In the genomic region with DNA sequence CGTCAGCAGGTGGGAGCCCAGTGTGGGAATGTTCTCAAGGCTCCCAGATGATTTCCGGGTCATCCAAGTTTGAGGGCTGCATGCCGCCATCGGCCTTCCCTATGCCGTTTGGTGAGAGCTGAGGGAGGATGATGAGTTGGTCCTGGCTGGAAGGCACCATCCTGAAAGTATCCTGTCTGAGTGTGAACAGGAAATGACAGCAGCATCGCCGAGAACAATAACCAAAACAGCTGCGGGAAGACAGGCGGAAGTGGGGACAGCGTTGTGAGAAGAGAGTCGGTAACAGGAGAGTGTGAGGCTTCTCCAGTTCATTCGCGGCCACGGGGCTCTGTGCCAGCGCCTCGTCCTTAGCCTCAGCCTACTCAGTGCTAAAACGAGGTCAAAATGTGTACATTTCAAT, we compare ENCODE assay signal across 9 mouse cellular contexts. TPM values are rescaled to one million over a fixed set of nuclear protein-coding genes. Genes with fewer than 3 reads are reported as not detected.
DNase-seq lines count a peak whose midpoint lies in the region; ATAC-seq and TF ChIP-seq lines count a peak whose summit lies in the region.
"Had no signal": no experiment of that assay in that cellular context is flagged by ENCODE, and none has a peak within 500 bp of the region (broad histone marks: within the 10 kb centered on the region; RNA-seq: fewer than 3 reads in every experiment).

No protein-coding gene starts in this region.

- H3K4me1 ChIP-seq in intestine, embryonic 14.5 days (replicated peaks; ENCODE audit: control insufficient read depth, insufficient read depth, low read length): peaks cover 12% of the 10 kb centered on the region
- H3K4me1 ChIP-seq in intestine, postnatal 0 days (replicated peaks; ENCODE audit: control insufficient read depth, insufficient read depth, low read length): no peaks in the 10 kb centered on the region
- 0 out of 2 replicates have a peak, but pooled peaks cover 6% of the 10 kb centered on the region for H3K4me1 ChIP-seq in heart, postnatal 0 days (ENCODE audit: control insufficient read depth, insufficient read depth)
- no peaks in the 10 kb centered on the region for H3K4me1 ChIP-seq in liver, embryonic 16.5 days (ENCODE audit: control insufficient read depth, low read depth, low read length)

- DNase-seq in intestine, embryonic 14.5 days (ENCODE audit: low spot score): no peak
- DNase-seq in heart, postnatal 0 days (ENCODE audit: low spot score): peak; percentile 63
- peak; percentile 83 for DNase-seq in thymus, postnatal 0 days (ENCODE audit: low spot score)
- DNase-seq in urinary bladder, postnatal 10 days (ENCODE audit: low spot score): no peak
- DNase-seq in testis, postnatal 14 days (ENCODE audit: low spot score): no peak
- DNase-seq in frontal cortex, postnatal 10 days (ENCODE audit: low spot score in 2 of 2): no peak

- H3K9ac ChIP-seq in intestine, embryonic 14.5 days (ENCODE audit: low read length): no peak overlapping the region
- H3K9ac ChIP-seq in intestine, postnatal 0 days (ENCODE audit: low read depth, low read length): no peak overlapping the region
- H3K9ac ChIP-seq in heart, postnatal 0 days (replicated peaks; ENCODE audit: low read depth, low read length): no peak overlapping the region
- no peak overlapping the region for H3K9ac ChIP-seq in liver, embryonic 16.5 days (ENCODE audit: low read depth, low read length)
- H3K9ac ChIP-seq: liver, embryonic 14.5 days had no signal

- H3K4me2 ChIP-seq in intestine, embryonic 14.5 days (ENCODE audit: low read length): no peak overlapping the region
- H3K4me2 ChIP-seq in intestine, postnatal 0 days (replicated peaks; ENCODE audit: low read depth): no peak overlapping the region
- no peak overlapping the region for H3K4me2 ChIP-seq in heart, postnatal 0 days (ENCODE audit: low read depth, low read length)
- no peak overlapping the region for H3K4me2 ChIP-seq in liver, embryonic 16.5 days (ENCODE audit: low read depth, low read length)

- no peaks in the 10 kb centered on the region for H3K36me3 ChIP-seq in intestine, embryonic 14.5 days (ENCODE audit: control insufficient read depth, insufficient read depth, low read length)
- no peaks in the 10 kb centered on the region for H3K36me3 ChIP-seq in intestine, postnatal 0 days (ENCODE audit: control insufficient read depth, insufficient read depth)
- no peaks in the 10 kb centered on the region for H3K36me3 ChIP-seq in heart, postnatal 0 days (replicated peaks; ENCODE audit: control insufficient read depth, insufficient read depth, low read length)
- H3K36me3 ChIP-seq in liver, embryonic 16.5 days (ENCODE audit: control insufficient read depth, insufficient read depth): no peaks in the 10 kb centered on the region

- H3K27me3 ChIP-seq in intestine, embryonic 14.5 days (replicated peaks; ENCODE audit: control insufficient read depth, insufficient read depth, low read length): no peaks in the 10 kb centered on the region
- no peaks in the 10 kb centered on the region for H3K27me3 ChIP-seq in intestine, postnatal 0 days (replicated peaks; ENCODE audit: control insufficient read depth, insufficient read depth, low read length)
- H3K27me3 ChIP-seq in heart, postnatal 0 days (ENCODE audit: control insufficient read depth, insufficient read depth, low read length): no peaks in the 10 kb centered on the region
- H3K27me3 ChIP-seq in liver, embryonic 16.5 days (ENCODE audit: control insufficient read depth, insufficient read depth, low read depth, low read length): no peaks in the 10 kb centered on the region

- H3K4me3 ChIP-seq in intestine, embryonic 14.5 days (ENCODE audit: low read depth, low read length): no peak overlapping the region
- H3K4me3 ChIP-seq in intestine, postnatal 0 days (ENCODE audit: low read depth, low read length): no peak overlapping the region
- no peak overlapping the region for H3K4me3 ChIP-seq in heart, postnatal 0 days (ENCODE audit: low read depth, low read length)
- no peak overlapping the region for H3K4me3 ChIP-seq in liver, embryonic 16.5 days (ENCODE audit: low read depth, low read length)

- TF ChIP-seq EP300 in heart, postnatal 0 days (IDR thresholded peaks at IDR 0.05; ENCODE audit: low read depth): peak; percentile 61; the same call in 1 of the 2 replicates

- 64% methylated on average over 17 of the region's 17 CpGs for WGBS in intestine, embryonic 14.5 days
- 48% methylated on average over 17 of the region's 17 CpGs for WGBS in intestine, postnatal 0 days
- 58% methylated on average over 17 of the region's 17 CpGs for WGBS in heart, postnatal 0 days
- WGBS in liver, embryonic 16.5 days (ENCODE audit: insufficient replicate concordance): 25% methylated on average over 17 of the region's 17 CpGs

- no peak for TF ChIP-seq CTCF in intestine, postnatal 0 days (IDR thresholded peaks at IDR 0.05; ENCODE audit: low read depth)
- TF ChIP-seq CTCF in heart, postnatal 0 days (IDR thresholded peaks at IDR 0.05; ENCODE audit: low read depth): no peak

- H3K27ac ChIP-seq in intestine, embryonic 14.5 days (ENCODE audit: low read depth): 0 out of 2 replicates have a peak overlapping the region, but pooled peaks have one; percentile 0
- H3K27ac ChIP-seq in intestine, postnatal 0 days (ENCODE audit: low read depth, low read length): no peak overlapping the region
- H3K27ac ChIP-seq in heart, postnatal 0 days (ENCODE audit: low read depth): peak overlapping the region; percentile 32; the same call in 1 of the 2 replicates
- H3K27ac ChIP-seq in liver, embryonic 16.5 days (ENCODE audit: low read length): no peak overlapping the region
- H3K27ac ChIP-seq: liver, embryonic 14.5 days had no signal

- H3K9me3 ChIP-seq in intestine, embryonic 14.5 days (ENCODE audit: control insufficient read depth, low read length): no peaks in the 10 kb centered on the region
- H3K9me3 ChIP-seq in intestine, postnatal 0 days (ENCODE audit: control insufficient read depth): no peaks in the 10 kb centered on the region
- H3K9me3 ChIP-seq in heart, postnatal 0 days (replicated peaks; ENCODE audit: control insufficient read depth, low read length): no peaks in the 10 kb centered on the region
- H3K9me3 ChIP-seq in liver, embryonic 16.5 days (replicated peaks; ENCODE audit: control insufficient read depth, low read length): no peaks in the 10 kb centered on the region

- ATAC-seq in intestine, embryonic 14.5 days (replicated peaks; ENCODE audit: low FRiP score, low TSS enrichment, low read depth): no peak
- ATAC-seq in intestine, postnatal 0 days: no peak
- peak; percentile 58 for ATAC-seq in heart, postnatal 0 days (ENCODE audit: insufficient read depth, low read depth)
- peak; percentile 54 for ATAC-seq in liver, embryonic 16.5 days (ENCODE audit: low read depth)

RNA-seq across cellular contexts. Expression of gene Ldhb, which starts 30.7 kb away (rescaled TPM):
- polyA plus RNA-seq in intestine, embryonic 14.5 days (2014; fragmentation: Nextera tagmentation; extraction: Ambion mirVana): 149 and 183 TPM in 2 replicates
- 39.5 and 41.4 TPM in 2 replicates for polyA plus RNA-seq in intestine, postnatal 0 days (2015; fragmentation: Nextera tagmentation; extraction: Ambion mirVana)
- total RNA-seq in heart, postnatal 0 days (2014; rRNA removed; ENCODE audit: low replicate concordance): 851 and 887 TPM in 2 replicates
- polyA plus RNA-seq in heart, postnatal 0 days (2015; fragmentation: Nextera tagmentation; extraction: Ambion mirVana): 2,292 and 2,354 TPM in 2 replicates
- 15.5 and 17.6 TPM in 2 replicates for polyA plus RNA-seq in liver, embryonic 16.5 days (2015; fragmentation: Nextera tagmentation; extraction: Ambion mirVana)
- polyA plus RNA-seq in thymus, postnatal 0 days (2015; fragmentation: Nextera tagmentation; extraction: Ambion mirVana): 527 and 536 TPM in 2 replicates

RNA-seq across cellular contexts. Expression of gene Kcnj8, which starts 32.9 kb away (rescaled TPM):
- polyA plus RNA-seq in intestine, embryonic 14.5 days (2014; fragmentation: Nextera tagmentation; extraction: Ambion mirVana): 52.2 and 55.3 TPM in 2 replicates
- 28.7 and 29.8 TPM in 2 replicates for polyA plus RNA-seq in intestine, postnatal 0 days (2015; fragmentation: Nextera tagmentation; extraction: Ambion mirVana)
- total RNA-seq in heart, postnatal 0 days (2014; rRNA removed; ENCODE audit: low replicate concordance): 14.8 and 40.4 TPM in 2 replicates
- polyA plus RNA-seq in heart, postnatal 0 days (2015; fragmentation: Nextera tagmentation; extraction: Ambion mirVana): 19.8 and 21.5 TPM in 2 replicates
- polyA plus RNA-seq in liver, embryonic 16.5 days (2015; fragmentation: Nextera tagmentation; extraction: Ambion mirVana): 2.0 and 2.1 TPM in 2 replicates
- polyA plus RNA-seq in thymus, postnatal 0 days (2015; fragmentation: Nextera tagmentation; extraction: Ambion mirVana): 11.2 and 12.1 TPM in 2 replicates

Comparison
In these comparisons a context has a peak if more than half of its experiments do, and no peak if none do; other contexts are left out.
1. H3K27ac ChIP-seq: peak in intestine, embryonic 14.5 days (single experiment) and heart, postnatal 0 days (single experiment); none in intestine, postnatal 0 days (single experiment) and liver, embryonic 16.5 days (single experiment).
2. ATAC-seq: peak in heart, postnatal 0 days (single experiment) and liver, embryonic 16.5 days (single experiment); none in intestine, embryonic 14.5 days (single experiment) and intestine, postnatal 0 days (single experiment).
3. DNase-seq: peak in heart, postnatal 0 days (single experiment) and thymus, postnatal 0 days (single experiment); none in intestine, embryonic 14.5 days (single experiment), urinary bladder, postnatal 10 days (single experiment), testis, postnatal 14 days (single experiment) and frontal cortex, postnatal 10 days (0 of 2).